Mouse (Mus musculus) B cell, adult 67 days (primary cell): ENCODE data around the gene Mcm5. TPM values are rescaled to one million over a fixed set of nuclear protein-coding genes. Genes with fewer than 3 reads are reported as not detected.

Experiments used
- total RNA-seq, 2 experiments: library from RNA; stranded (reverse); gene quantifications; 4 replicates each; pipeline ENCODE4 v1.2.4; 2023

Gene Mcm5
- 10 to 100 TPM; 48.6 to 58.0 TPM for total RNA-seq

DNA sequence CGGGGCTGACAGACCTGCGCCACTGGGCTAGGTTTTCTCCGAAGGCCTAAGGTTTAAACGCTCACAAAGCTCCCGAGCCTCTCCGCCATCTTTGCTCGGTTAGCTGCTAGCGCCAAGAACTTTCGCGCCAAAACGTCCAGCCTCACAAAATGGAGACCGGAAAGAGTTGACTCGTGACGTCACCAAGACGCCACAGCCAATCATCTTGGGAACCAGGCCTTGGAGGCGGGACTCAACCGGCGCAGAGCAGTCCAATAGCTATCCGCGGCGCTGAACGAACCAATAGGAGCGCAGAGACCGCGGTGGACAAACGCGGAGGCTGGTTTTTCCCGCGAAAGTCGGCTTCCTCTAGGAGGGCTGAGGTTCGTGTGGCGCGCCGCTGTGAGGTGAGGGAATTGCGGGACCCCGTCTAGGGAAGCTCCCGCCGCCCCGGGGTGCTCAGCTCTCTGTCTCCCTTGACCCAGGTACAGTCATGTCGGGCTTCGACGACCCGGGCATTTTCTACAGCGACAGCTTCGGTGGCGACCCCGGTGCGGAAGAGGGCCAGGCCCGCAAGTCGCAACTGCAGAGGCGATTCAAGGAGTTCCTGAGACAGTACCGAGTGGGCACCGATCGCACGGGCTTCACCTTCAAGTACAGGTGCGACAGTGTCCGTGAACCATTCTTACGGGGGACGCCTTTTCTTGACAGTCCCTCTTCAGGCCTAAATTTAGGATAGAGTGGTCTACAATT lies at the start of gene Mcm5:
TSS of gene Mcm5 (plus strand) at position 334 of the 732 bp plus-strand sequence.

GRCm38 (mm10) chr8:75093399-75094156 lies 15.8 kb upstream of the Mcm5 start, which contains the start of gene Hmox1:
Gene Hmox1 (plus strand): TSS chr8:75093621.

Other genes with a start within 250 kb of the Mcm5 start
- not detected for gene Isx, start 236.4 kb upstream of the Mcm5 start, total RNA-seq
- gene Hmgxb4, start 116.2 kb upstream of the Mcm5 start, total RNA-seq = 10 to 100 TPM; 43.0 to 44.4 TPM
- gene Tom1, start 75.9 kb upstream of the Mcm5 start, total RNA-seq = 10 to 100 TPM; 21.9 to 31.2 TPM
- 10 to 100 TPM in 1 of 2 experiments, 1 to 10 TPM in 1; 4.0 to 11.7 TPM for gene Hmox1, start 15.9 kb upstream of the Mcm5 start, total RNA-seq
- not detected for gene Rasd2, start 104.4 kb downstream of the Mcm5 start, total RNA-seq